Mouse (Mus musculus) adrenal gland, adult (tissue): Measurements from ENCODE around the gene Usp44.
A peak's percentile ranks its signal among the peaks of the same experiment; 100 is the strongest.
"Not testable (repeated sequence)": the region's sequence is repeated elsewhere in the genome, so short reads cannot be mapped to it uniquely, and the experiment has no call there.

Experiments used
- DNase-seq, 2 experiments: peaks; one replicate each; pipeline ENCODE4 v3.0.0; 2022 to 2023; ENCODE audit warnings: low spot score in 1 of 2; ENCODE audit not compliant: inconsistent age in 2 of 2

The Usp44 gene

DNA sequence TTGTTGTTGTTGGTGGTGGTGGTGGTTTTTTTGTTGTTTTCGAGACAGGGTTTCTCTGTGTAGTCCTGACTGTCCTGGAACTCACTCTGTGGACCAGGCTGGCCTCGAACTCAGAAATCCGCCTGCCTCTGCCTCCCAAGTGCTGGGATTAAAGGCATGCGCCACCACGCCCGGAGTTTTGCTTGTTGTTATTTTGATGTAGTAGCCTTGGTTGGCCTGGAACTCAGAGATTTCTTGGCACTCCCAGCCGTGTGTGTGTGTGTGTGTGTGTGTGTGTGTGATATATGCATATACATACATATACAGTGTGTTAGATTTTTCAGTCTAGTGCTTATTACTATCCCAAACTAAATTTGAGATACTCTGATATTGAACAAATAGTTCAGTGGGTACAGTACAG is 3.8 kb downstream of the Usp44 start:
- DNase-seq, result not testable (repeated sequence)

DNA sequence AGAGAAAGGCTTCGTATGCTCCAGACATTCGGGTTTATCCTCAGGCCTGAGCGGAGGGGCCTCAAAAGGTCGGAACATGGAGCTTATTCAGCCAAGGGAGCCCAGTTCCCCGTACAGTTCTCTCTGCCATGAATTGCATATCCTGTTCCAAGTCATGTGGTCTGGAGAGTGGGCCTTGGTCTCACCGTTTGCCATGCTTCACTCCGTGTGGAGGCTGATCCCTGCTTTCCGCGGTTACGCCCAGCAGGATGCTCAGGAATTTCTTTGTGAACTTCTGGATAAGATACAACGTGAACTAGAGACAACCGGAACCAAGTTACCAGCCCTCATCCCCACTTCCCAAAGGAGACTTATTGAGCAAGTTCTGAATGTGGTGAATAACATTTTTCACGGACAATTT is 15.4 kb downstream of the Usp44 start:
- no peak for DNase-seq

DNA sequence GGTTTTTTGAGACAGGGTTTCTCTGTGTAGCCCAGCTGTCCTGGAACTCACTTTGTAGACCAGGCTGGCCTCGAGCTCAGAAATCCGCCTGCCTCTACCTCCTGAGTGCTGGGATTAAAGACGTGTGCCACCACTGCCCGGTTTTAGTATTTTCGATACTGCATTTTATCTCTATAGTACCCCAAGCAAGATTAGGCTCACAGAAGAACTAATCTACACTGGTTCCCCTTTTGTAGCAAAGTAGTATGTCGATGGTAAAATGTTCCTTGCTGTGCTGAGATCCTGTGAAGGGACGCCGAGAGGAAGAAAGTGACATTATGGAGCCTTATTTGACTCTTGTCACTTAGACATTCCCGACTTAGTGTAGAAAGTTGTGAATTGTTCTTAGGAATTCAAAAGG is 23.8 kb downstream of the Usp44 start:
- no peak for DNase-seq

DNA sequence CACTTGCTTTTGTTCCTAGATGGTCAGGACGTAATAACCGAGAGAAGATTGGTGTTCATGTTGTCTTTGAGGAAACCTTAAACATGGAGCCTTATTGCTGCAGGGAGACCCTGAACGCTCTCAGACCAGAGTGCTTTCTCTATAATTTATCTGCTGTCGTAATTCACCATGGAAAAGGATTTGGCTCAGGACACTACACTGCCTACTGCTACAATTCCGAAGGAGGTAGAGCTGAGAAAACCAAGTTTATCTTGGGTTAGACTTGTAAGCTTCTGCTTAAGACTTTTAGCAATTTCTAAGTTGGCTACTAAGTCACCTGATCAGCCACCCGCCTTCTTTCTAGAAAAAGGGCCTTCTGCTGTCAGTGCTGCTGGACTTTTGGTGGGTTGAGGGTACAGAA is 24.7 kb downstream of the Usp44 start:
- no peak for DNase-seq

DNA sequence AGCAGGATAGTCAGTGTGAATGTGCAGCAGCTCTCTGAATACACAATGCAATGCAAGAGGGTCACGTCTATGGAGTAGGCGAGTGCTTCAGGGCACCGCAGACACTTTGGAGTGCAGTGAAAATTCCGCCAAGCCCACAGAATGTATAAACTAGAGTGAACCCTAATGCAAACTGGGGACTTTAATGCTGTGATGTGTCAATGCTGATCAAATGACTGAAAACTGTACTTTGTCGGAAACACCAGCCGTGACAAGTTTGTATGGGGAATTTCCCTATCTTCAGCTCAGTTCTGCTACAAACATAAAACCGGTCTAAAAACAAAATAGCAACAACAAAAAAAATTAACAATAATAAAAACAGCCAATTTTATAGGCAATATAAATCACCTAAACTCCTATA is 37.0 kb downstream of the Usp44 start:
- no peak for DNase-seq

DNA sequence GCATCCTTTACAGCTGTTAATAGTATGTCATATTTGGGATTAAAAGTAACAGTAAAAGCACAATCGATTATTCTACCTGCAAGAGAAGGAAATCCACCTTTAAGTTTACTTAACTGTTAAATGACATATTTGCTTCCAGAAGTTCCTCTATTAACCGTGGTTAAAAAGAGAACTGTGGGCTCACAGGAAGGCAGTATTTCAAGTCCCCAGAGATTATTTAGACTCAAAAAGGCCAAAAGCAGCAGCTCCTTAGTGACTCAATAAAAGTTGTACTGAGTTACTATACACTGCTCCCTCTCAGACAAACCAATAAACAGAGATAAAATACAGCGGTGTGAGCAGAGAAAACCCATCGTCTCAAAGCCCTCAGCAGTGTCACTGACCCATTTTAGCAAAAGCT is 37.5 kb downstream of the Usp44 start:
- no peak for DNase-seq

DNA sequence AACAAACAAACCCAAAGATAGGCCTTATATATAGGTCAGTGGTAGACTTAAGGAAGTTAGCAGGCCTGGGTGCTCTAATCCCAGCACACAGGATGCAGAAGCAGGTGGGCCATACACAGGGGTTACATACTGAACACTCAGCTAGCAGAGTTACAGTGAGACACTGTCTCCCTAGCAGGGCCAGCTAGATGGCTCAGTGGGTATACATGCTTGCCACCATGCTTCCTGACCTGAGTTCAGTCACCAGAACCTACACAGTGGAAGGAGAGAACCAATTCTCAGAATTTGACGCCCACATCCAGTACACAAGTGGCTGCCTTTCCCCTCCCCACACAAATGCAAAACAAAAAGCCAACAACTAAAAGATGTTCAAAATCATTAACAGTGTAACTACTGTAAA is 45.4 kb downstream of the Usp44 start:
- no peak for DNase-seq

DNA sequence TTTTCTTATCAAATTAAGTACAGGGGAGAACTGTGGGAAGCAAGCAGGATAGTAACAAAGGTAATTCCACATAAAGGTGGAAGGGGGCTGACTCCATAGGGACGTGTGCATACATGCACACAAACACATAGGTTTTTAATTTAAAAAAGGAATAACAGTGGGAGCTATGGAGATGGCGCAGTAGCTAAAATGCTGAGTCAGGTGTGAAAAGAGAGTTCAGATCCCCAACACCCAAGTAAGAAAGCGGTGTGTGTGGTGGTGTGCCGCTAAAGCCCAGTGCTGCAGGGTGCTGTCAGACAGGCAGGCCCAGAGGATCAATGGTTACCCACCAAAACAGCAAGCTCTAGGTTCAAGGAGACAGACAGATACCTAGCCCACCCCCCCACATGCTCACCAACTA is 47.4 kb downstream of the Usp44 start:
- DNase-seq, result no peak

DNA sequence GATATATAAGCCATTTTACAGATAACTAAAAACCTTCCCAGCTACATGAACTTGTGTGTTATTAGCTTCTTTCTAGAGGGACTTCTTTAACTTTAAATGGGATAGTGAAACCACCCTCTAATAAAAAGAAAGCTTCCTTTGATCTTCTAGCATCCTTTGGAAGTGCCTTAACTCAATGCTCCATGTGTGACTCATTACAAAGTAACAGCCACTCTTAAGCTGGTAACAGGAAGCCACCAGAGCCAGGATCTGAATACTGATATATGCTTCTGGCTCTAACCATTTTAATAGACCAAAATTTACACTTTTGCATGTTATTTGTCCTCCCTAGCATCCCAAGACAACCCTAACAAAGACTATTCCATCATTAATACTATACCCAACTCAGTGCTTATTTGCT is 50.6 kb downstream of the Usp44 start:
- no peak for DNase-seq

DNA sequence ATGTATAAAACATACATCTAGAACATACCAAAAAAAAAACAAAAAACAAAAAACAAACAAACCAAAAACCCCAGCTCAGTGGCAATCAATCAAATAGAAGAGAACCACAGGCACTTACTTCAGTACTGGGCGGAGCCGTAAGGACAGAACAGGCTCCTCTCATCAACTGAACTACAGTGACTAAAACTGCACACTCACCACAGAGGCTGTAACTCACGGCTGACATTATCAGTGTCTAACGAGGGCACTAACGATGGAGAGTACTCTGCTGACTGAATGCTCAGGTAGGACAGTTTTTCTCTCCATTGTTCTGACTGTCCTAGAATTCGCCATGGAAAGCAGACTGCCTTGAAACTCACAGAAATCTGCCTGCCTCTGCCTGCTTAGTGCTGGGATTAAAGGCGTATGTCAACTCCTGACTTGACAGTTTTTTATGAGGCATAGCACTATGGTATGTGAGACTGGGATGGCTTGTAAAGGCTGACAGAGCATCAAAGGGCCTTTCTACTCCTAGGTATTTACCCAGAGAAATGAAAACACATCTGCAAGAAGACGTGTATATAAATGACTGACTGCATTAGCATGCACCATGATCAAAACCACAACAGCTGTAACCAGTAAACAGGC is 51.5 kb downstream of the Usp44 start:
- DNase-seq, result no peak

DNA sequence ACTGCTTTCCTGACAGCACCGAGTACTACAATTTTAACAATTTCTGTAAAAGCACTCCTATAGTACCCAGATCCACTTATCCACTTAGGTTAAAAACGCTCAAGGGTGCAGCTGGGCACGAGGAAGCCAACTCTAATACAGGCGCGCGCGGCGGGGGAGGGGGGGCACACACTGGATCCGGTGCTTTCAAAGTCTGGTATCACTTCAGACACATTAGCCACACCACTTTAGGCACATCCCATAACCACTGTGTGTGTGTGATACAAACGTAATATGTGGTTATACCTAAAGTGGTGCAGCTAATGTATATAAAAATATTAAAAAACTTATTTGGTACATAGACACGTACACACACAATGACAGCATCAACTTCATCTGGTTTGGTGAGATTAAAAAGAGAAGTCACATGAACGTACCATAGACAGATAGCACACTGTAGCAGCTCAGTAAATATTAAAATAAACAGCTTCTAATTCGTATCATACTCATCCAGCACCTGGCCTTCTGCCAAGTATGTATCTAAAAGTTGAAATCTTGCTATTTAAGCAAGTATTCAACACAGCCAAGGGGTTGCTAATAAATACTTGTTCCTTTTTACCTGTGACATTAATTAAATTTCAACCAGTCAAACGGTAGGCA is 54.6 kb downstream of the Usp44 start:
- no peak for DNase-seq

DNA sequence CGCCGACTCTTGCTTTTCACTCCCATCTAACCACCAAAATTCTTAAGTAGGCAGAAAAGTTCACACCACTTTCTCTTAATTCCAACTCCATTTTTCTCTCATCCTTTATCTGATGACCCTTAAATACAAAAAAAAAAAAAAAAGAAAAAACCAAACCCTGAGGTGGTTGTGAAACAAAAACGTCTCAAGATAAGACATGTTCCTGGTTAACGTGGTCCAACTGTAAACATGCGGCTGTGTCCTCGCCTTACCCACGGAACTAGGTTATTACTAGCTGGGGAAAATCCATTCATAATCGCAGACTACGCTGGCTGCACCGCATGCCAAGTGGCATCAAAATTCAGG is 57.2 kb downstream of the Usp44 start:
- DNase-seq, result no peak

DNA sequence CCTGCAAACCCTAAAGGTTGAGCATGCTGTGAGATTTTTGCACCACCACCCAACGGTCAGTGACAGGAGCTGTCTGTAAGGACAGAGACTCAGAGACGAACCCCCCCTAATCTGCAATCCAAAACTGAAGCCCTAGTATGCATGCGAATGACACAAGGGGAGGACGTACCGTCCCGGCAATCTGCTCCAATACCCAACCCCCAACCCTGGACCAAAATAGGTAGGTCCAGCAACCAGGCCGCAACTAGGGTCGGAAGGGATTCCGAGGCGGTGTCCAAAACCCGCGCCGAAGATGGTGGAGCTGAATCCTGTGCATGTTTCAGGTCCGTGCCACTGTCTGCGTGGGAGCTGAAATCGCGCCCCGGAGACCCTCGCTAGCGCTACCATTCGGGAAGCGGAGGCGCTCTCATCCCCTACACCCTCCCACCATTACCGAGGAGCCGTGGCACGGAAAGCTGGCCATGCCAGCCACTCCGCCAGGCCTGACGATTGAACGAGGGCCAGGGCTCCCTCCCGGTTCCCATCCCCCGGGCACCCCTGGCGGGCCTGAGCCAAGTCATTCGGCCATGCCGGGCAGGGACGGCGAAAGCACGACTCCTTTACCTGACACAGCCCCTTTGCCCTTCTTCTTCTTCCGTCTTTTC is 57.7 kb downstream of the Usp44 start:
- peak in 1 of 2 experiments; percentile 64 for DNase-seq

DNA sequence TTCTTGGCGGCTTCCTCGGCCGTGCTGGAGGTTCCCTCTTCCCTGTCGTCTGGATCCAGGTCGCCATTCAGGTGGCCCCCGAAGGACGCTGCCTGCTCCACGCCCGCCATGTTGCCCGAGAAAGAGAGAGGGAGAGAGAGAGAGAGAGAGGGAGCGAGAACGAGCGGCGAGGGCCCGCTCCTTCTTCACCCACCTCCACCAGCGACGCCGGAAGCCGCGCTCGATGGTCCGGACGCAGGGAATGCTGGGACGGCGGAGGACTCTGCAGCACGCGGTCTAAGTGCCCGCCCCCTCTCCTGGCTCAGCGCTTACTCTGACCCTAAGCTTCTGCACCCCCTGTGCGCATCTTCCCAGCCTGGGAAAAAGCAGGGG is 58.2 kb downstream of the Usp44 start:
- DNase-seq, result peak; percentile 91 to 95

DNA sequence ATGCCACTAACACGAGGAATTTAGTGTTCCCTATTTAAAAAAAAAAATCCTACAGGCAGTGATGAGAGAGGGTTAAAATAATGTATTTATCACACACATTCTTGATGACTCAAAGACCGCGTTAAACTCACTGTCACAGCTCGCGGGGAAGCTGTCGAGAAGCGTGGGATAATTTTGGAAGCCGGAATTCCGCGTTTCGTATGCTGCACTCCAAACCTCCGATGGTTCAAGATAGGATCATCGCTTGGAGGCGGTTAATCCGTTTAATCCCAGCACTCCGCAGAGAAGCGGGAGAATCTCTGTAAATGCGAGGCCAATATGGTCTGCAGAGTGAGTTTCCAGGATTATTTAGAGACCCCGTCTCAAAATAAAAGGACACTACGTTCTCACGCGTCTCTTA is 58.6 kb downstream of the Usp44 start:
- no peak for DNase-seq

DNA sequence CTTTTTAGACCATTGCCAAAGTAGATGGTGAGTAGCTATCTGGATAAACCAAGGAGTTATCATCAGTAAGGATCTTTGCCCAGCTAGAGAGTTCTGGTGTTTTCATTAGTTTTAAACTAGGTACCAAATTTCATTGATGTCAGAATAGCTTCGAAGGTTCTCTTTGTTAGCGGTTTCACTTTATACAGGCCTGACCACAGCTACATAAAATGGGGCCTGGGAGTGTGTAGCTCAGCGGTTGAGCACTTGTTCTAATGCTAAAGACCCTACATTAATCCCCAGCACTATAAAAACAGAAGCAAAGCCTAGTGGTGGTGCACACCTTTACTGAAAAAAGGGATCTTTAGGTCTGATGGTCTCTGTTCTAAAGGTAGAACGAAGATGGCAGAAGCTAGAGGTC is 59.2 kb downstream of the Usp44 start:
- DNase-seq, result no peak

DNA sequence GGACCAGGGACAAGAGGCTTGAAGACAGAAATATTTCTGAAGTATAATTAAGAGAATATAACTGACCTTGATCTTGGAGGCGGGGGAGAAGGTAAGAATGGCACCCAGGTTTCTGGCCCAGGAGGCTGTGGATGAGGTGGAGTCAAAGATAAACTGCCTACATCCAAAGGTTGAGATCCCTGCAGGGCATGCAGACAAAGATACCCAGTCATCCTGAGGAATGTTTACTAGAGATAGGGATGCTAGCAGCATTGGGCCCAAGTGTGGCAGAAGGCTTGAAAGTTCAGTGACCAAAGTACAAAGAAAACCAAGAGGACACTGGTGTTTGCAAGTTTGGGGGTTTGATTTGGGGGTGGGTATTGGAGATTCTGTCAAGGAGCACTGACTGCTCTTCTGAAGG is 59.7 kb downstream of the Usp44 start:
- DNase-seq, result no peak

DNA sequence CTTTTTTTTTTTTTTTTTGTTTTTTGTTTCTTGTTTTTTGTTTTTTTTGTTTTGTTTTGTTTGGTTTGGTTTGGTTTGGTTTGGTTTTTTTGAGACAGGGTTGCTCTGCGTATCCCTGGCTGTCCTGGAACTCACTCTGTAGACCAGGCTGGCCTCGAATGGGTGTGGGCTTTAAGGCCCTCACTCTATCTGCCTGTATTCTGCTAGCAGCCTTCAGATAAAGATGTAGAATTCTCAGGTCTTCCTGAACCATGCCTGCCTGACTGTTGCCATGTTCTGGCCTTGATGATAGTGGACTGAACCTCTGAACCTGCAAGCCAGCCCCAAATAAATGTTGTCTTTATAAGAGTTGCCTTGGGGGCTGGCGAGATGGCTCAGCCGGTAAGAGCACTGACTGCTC is 61.2 kb downstream of the Usp44 start:
- no peak for DNase-seq

DNA sequence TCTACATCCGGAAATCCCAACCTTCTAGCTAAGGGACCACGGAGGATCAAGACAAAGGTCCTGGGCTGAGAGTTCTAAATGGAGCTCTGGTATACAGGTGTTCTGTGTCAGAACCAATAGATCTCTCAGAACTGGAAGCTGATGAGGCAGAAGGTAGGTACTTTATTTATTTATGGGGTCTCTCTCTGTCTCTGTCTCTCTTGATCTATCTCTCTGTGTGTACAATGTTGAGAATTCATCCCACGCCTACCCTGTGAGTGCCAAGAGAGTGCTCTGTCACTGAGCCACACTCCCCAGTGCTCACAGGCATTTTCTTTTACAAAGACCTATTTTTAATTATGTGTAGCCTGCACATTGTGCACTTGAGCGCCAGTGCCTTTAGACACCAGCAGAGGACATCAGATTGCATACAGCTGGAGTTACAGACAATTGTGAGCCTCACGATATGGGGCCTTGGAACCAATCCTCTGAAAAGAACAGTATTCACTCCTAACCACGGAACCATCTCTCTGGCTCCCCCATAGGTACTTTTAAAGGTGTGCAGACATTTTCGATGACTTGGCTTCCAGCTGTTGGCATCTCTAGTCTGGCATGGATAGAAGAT is 65.8 kb downstream of the Usp44 start, which contains the start of gene Metap2:
Gene Metap2, minus strand, starts transcription at position 51 of the 604 bp plus-strand sequence.
- no peak for DNase-seq

DNA sequence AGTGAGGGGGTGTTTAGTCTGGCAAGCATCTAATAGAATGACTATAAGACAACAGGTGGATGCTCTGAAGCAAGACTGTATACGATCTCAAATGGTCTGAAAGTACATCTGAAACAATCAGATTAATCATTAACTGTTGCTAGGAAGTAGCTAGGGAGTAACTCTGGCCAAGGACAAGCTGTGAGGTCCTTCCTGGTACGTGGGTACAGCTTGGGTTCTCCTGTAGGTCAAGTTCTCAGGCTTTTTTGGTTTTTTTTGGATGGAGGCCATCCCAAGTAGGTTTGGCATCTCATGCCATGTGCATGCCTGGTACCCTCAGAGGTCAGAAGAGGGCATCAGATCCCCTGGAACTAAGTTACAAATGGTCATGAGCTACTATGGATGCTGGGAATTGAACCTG is 67.9 kb downstream of the Usp44 start:
- no peak for DNase-seq

DNA sequence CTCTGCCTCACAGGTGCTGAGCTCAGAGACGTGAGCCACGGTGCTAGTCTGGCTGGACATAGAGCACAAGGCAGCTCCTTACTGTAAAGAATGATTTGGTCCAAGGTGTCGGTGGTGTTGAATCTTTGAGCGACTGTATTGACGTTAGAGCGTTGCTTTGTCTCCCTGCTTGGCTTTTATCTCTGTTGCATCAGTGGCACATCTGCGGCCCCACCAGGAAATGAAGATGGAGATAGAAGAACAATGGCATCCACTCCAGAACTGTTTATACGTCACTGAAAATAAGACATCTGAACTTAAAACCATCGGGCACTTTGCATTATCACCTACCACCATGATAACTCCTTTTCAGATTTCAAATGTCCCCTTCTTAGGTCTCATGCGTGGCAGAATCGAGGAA is 68.6 kb downstream of the Usp44 start:
- DNase-seq, result no peak

DNA sequence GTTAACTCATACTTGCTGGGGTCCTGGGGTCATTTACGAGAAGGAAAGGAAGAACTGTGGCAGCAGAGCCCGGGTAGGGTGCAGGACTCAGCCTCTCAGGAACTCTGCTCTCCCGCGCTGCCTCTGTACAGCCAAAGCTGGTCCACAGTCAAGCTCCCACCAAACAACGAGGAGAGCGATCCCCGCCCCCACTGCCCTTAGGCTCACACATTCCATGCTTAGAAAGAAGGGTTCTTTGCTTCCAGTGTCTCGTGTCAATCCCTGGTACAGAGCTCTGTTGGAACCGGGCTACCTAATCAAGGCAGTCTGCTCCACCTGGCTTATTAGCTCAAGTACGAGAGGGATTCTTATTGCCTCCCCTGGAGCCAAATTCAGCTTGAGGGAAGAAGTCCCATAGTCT is 76.0 kb downstream of the Usp44 start:
- no peak for DNase-seq
